Mouse (Mus musculus) heart, postnatal 4 days (tissue): ENCODE measurements around the gene Bmpr1b. TPM values are rescaled to one million over a fixed set of nuclear protein-coding genes. Genes with fewer than 3 reads are reported as not detected.

Source experiments
- DNase-seq: peaks from one replicate; pipeline ENCODE4 v3.0.0; 2021
- total RNA-seq, 2 experiments: library from RNA; stranded (reverse); gene quantifications; 2 replicates each; pipeline ENCODE4 v1.2.3; 2021

Bmpr1b gene
- total RNA-seq, 2 experiments from 2014 or later, result 0.24 to 0.70 TPM

- DNase-seq, result peak; percentile 52
Measured at GRCm38 (mm10) chr3:141811348-141811747, 357.9 kb downstream of the Bmpr1b start.

GRCm38 (mm10) chr3:141810944-141811343 lies 358.3 kb downstream of the Bmpr1b start:
- DNase-seq, result no peak

DNA sequence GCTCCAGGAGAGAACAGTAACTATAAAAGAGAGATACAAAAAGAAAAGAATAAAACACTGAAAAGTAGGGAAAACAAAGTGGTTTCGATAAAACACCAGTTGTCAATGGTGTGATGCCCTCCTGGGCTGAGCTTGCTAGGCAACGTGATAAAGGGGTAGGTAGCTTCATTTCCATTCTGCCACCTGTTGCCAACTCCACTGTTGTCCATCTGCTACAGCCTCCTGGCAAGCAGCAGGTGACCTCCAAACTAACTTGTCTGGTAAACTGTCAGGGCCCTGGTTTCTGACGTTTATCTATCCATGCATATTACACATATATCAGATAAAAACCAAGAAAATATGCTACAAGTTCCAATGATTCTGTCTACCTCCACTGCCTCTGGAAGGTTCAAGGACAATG lies 359.6 kb downstream of the Bmpr1b start:
- DNase-seq, result no peak

GRCm38 (mm10) chr3:141804133-141804532 lies 365.1 kb downstream of the Bmpr1b start:
- DNase-seq, result no peak

DNA sequence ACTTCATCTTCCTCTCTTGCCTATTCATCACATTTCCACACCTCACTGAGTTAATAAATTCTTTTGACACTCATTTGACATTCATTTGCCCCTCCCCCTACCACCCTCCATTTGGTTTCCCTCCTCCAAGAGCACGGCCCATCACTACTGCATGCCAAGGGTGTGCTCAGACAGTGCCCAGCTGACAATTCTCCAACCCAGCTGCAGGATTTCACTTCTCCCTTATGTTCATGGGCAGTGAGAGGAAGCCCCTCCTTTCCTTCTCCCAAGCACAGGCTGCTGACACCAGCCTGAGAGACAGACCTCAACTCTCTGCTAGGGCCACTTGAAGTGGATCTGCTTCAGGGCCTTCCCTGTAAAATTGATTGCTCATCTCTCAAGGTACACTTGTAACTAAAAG lies 371.4 kb downstream of the Bmpr1b start:
- no peak for DNase-seq

DNA sequence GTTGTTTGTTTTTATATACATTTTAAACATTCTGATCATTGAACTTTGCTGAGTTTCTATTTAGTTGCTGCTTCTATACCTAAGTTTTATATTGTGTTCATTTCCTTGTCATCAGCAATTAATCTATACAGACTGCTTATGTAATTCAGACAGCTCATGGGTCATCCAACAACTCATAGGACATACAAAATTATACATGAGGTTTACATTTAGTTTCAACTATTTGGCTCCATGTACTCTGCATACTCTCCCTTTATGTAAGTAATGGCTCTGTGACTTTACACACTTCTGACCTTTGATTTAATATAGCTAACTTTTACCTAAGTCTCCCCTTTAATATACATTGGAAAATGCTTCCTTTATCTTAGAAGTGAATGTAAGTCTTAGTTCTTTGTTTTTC lies 371.9 kb downstream of the Bmpr1b start:
- DNase-seq, result no peak

DNA sequence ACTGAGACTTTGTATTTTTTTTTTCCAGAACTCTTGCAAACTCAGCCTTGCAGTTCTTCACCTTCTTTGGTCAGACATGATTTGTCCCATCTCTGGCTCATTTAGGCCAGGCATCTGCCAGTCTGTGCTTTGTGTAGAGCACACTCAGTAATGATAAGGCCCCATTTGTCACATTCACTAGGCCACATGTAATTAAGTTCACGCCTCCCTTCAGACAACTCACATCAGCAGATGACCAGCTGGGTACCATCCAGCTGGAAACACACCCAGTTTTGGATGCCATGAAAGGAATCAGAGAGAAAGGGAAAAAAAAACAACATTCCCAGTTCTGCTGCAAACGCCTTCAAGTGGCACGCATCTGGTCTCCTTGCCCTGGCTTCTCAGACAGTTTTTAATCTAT lies 374.9 kb downstream of the Bmpr1b start:
- no peak for DNase-seq

GRCm38 (mm10) chr3:141793755-141794154 lies 375.5 kb downstream of the Bmpr1b start:
- DNase-seq, result no peak

DNA sequence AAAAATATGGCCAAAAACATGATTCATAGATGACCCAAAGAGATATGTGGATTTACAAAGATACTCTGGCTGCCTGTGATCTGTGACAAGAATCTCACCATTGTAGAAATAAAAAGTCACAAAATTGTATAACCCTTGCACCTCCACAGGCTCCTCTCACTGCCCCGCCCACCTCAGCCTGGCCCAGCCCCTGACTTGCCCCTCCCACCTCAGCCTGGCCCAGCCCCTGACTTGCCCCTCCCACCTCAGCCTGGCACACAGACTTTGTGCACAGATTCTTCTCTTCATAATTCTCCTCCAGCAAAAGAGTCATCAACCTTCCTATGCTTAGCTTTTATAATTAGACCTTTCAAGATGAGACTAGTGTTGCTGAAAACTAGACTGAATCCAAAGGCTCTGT lies 377.1 kb downstream of the Bmpr1b start:
- DNase-seq, result no peak

DNA sequence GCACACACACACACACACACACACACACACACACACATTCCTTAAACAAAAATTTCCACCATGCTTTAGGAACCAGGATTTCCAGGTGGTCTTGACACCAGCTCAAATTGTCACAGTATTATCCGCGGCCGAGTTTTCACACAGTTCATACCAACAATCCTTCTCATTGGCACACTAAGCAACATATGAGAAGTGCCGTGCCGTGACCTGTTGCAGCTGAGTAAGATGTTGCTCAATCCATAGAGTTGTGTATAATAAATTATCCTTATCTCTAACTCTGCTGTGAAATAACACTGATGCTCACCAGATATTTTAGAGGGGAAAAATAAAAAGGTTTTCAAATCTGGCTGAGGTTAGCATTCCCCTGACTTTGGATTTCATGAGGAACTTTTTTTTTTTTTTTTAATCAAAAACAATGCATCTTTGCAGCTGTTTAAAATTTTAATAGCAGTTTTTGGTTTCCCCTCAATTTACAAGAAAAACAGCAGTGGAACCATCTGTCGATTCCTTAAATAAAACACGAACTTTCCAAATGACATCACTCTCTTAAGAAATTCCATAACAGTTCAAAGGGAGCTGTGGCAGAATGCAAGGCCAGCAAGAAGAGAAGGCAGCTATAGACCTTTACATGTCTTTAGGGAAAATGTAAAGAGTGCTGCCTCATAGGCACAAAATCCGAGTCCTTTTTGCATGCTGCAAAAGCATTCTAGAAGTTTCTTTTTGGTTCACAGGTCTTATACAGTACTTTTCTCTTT lies 378.0 kb downstream of the Bmpr1b start:
- no peak for DNase-seq

Other genes starting within 250 kb of the Bmpr1b start
- 100 to 1,000 TPM; 480 to 524 TPM for gene Pdlim5, start 226.3 kb upstream of the Bmpr1b start, total RNA-seq